Mouse (Mus musculus) small intestine, adult 2 months (tissue): ENCODE measurements around the gene Tprg.

Experiments
- CTCF ChIP-seq: fragments of 200-500 bp; IDR thresholded peaks from 2 replicates; pipeline ENCODE4 v1.5.1; 2012; ENCODE audit warnings: low read depth, mild to moderate bottlenecking, control low read depth, inconsistent platforms, low read length, moderate library complexity, mixed read lengths; ENCODE audit not compliant: insufficient replicate concordance, insufficient read length; ENCODE audit errors: extremely low read depth
- POLR2A ChIP-seq: fragments of 200-500 bp; IDR thresholded peaks from 2 replicates; pipeline ENCODE4 v1.6.1; 2012; ENCODE audit warnings: low read depth, mild to moderate bottlenecking, control low read depth, inconsistent platforms, low read length, moderate library complexity

- TF ChIP-seq POLR2A: no peak
- TF ChIP-seq CTCF: no peak
Observed at GRCm38 (mm10) chr16:25282563-25282962, 4.1 kb upstream of the Tprg start.
